ENCODE assay signal across 9 mouse cellular contexts in the genomic region with DNA sequence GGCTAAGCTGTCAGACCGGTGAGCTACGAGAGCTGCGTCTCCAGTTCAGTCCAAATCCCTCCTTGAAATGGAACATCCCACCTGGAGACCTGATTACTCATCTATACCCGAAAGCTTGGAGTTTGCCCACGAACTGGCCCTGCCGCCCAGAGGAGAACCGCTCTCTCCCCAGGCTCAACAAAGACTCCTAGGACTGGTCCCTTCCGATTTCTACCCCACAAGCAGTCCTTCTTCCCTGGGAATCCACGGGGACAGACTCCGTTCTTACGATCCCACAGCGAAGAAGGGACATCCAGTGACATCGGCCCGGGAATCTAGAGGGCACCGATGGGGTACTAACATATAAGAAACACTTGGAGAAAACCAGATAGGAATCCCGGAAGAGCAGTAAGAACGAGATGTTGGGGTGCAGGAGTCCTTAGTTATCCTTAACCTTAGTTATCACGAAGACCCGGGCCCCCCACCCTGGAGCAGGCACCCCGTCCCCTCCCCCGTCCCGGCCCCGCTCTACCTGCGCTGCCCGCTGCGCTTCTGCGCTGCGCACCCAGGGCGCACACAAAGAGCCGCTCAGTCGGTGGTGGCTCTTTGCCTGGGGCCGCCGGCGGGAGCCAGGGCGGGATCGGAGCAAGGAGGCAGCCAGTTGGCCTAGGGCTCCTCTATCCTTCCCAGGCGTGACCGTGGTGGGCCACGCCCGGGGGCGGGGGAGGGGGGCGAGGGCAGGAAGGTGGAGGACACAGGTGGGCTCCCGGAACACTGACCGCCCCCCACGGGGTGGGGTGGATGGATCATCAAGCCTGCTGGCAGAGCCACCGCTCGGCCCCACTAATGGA. TPM values are rescaled to one million over a fixed set of nuclear protein-coding genes. Genes with fewer than 3 reads are reported as not detected.
DNase-seq lines count a peak whose midpoint lies in the region; ATAC-seq and TF ChIP-seq lines count a peak whose summit lies in the region.
"Had no signal": no experiment of that assay in that cellular context is flagged by ENCODE, and none has a peak within 500 bp of the region (broad histone marks: within the 10 kb centered on the region; RNA-seq: fewer than 3 reads in every experiment).

Gene Chst5, minus strand, starts transcription at position 827 of the 830 bp plus-strand sequence.

- H3K9me3 ChIP-seq in heart, embryonic 12.5 days (replicated peaks), result no peaks in the 10 kb centered on the region
- no peaks in the 10 kb centered on the region for H3K9me3 ChIP-seq in embryonic facial prominence, embryonic 12.5 days
- no peaks in the 10 kb centered on the region for H3K9me3 ChIP-seq in limb, embryonic 13.5 days
- H3K9me3 ChIP-seq in stomach, postnatal 0 days (ENCODE audit: control insufficient read depth, low read length), result no peaks in the 10 kb centered on the region

- TF ChIP-seq EP300 in stomach, postnatal 0 days (optimal IDR thresholded peaks at IDR 0.05), result no peak

- ATAC-seq in heart, embryonic 12.5 days (ENCODE audit: insufficient number of reproducible peaks, low FRiP score), result no peak; the same call in 1 of the 2 replicates
- ATAC-seq in embryonic facial prominence, embryonic 12.5 days (ENCODE audit: insufficient number of reproducible peaks, insufficient read depth, low FRiP score, low TSS enrichment), result no peak
- ATAC-seq in limb, embryonic 13.5 days (ENCODE audit: low FRiP score, low read depth), result no peak
- peak; percentile 42; the same call in 1 of the 2 replicates for ATAC-seq in stomach, postnatal 0 days (ENCODE audit: low FRiP score, low TSS enrichment)
- ATAC-seq in megakaryocyte progenitor cell, adult 5-6 weeks (replicated peaks; ENCODE audit: poor library complexity), result no peak

- H3K27ac ChIP-seq in heart, embryonic 12.5 days (ENCODE audit: poor library complexity, severe bottlenecking), result no peak within 1 kb of the TSS
- no peak within 1 kb of the TSS for H3K27ac ChIP-seq in embryonic facial prominence, embryonic 12.5 days
- H3K27ac ChIP-seq in limb, embryonic 13.5 days, result no peak within 1 kb of the TSS
- H3K27ac ChIP-seq in stomach, postnatal 0 days (replicated peaks), result no peak within 1 kb of the TSS

- intact Hi-C loops in left cerebral cortex, postnatal 36 days (cut with DNase I), result loop anchor here (10.0 kb wide), 1 partner anchor 1555 kb away; no protein-coding TSS in a partner anchor

- H3K4me3 ChIP-seq in heart, embryonic 12.5 days, result peak within 1 kb of the TSS; percentile 41
- peak within 1 kb of the TSS; percentile 45 for H3K4me3 ChIP-seq in embryonic facial prominence, embryonic 12.5 days
- H3K4me3 ChIP-seq in limb, embryonic 13.5 days, result peak within 1 kb of the TSS; percentile 47
- peak within 1 kb of the TSS; percentile 33 for H3K4me3 ChIP-seq in stomach, postnatal 0 days (ENCODE audit: low read depth, low read length)
- H3K4me3 ChIP-seq: erythroblast, embryonic 14.5 days had no signal

- no peak for TF ChIP-seq CTCF in stomach, postnatal 0 days (IDR thresholded peaks at IDR 0.05; ENCODE audit: low read depth)

- no peak for DNase-seq in heart, adult 18-20 months
- DNase-seq in ES-CJ7 (ENCODE audit: low read depth, low spot score), result peak; percentile 57
- DNase-seq in stomach, postnatal 0 days (ENCODE audit: low spot score), result peak; percentile 41
- no peak for DNase-seq in left cerebral cortex, postnatal 36 days (ENCODE audit: low spot score in 2 of 2)

- H3K36me3 ChIP-seq in heart, embryonic 12.5 days, result no peaks in the 10 kb centered on the region
- H3K36me3 ChIP-seq in embryonic facial prominence, embryonic 12.5 days, result no peaks in the 10 kb centered on the region
- H3K36me3 ChIP-seq in limb, embryonic 13.5 days, result no peaks in the 10 kb centered on the region
- H3K36me3 ChIP-seq in stomach, postnatal 0 days (ENCODE audit: control insufficient read depth, insufficient read depth, low read length), result no peaks in the 10 kb centered on the region

- peaks cover 15% of the 10 kb centered on the region for H3K4me1 ChIP-seq in heart, embryonic 12.5 days (replicated peaks)
- peaks cover 17% of the 10 kb centered on the region; the same call in 1 of the 2 replicates for H3K4me1 ChIP-seq in embryonic facial prominence, embryonic 12.5 days
- peaks cover 35% of the 10 kb centered on the region for H3K4me1 ChIP-seq in limb, embryonic 13.5 days
- H3K4me1 ChIP-seq in stomach, postnatal 0 days (replicated peaks; ENCODE audit: control insufficient read depth, insufficient read depth), result peaks cover 3% of the 10 kb centered on the region; the same call in 1 of the 2 replicates

- peak within 1 kb of the TSS; percentile 70 for H3K4me2 ChIP-seq in heart, embryonic 12.5 days
- H3K4me2 ChIP-seq in embryonic facial prominence, embryonic 12.5 days (replicated peaks), result peak within 1 kb of the TSS; percentile 83
- H3K4me2 ChIP-seq in limb, embryonic 13.5 days (replicated peaks), result peak within 1 kb of the TSS; percentile 75
- peak within 1 kb of the TSS; percentile 68 for H3K4me2 ChIP-seq in stomach, postnatal 0 days (replicated peaks; ENCODE audit: low read depth)

- 9% methylated on average over 47 of the region's 47 CpGs for WGBS in heart, embryonic 12.5 days
- WGBS in embryonic facial prominence, embryonic 12.5 days, result 6% methylated on average over 46 of the region's 47 CpGs
- WGBS in limb, embryonic 13.5 days, result 6% methylated on average over 45 of the region's 47 CpGs
- 5% methylated on average over 37 of the region's 47 CpGs for WGBS in stomach, postnatal 0 days

- peaks cover 34% of the 10 kb centered on the region for H3K27me3 ChIP-seq in heart, embryonic 12.5 days (replicated peaks)
- H3K27me3 ChIP-seq in embryonic facial prominence, embryonic 12.5 days, result peaks cover 17% of the 10 kb centered on the region
- peaks cover 23% of the 10 kb centered on the region for H3K27me3 ChIP-seq in limb, embryonic 13.5 days
- H3K27me3 ChIP-seq in stomach, postnatal 0 days (ENCODE audit: control insufficient read depth, insufficient read depth, low read length), result no peaks in the 10 kb centered on the region

- H3K9ac ChIP-seq in heart, embryonic 12.5 days, result peak within 1 kb of the TSS; percentile 51
- peak within 1 kb of the TSS; percentile 63 for H3K9ac ChIP-seq in embryonic facial prominence, embryonic 12.5 days
- H3K9ac ChIP-seq in limb, embryonic 13.5 days, result peak within 1 kb of the TSS; percentile 66
- H3K9ac ChIP-seq in stomach, postnatal 0 days (ENCODE audit: low read length), result peak within 1 kb of the TSS; percentile 53

RNA-seq across cellular contexts. Expression of gene Chst5, which starts in this region (rescaled TPM):
- polyA plus RNA-seq in heart, embryonic 12.5 days (2016; fragmentation: Nextera tagmentation; extraction: Ambion mirVana), result 0.12 and 0.45 TPM in 2 replicates
- not detected for total RNA-seq in heart, adult 18-20 months (2021)
- 2.9 and 4.1 TPM in 2 replicates for polyA plus RNA-seq in embryonic facial prominence, embryonic 12.5 days (2016; fragmentation: Nextera tagmentation; extraction: Ambion mirVana)
- polyA plus RNA-seq in limb, embryonic 13.5 days (2015; fragmentation: Nextera tagmentation; extraction: Ambion mirVana), result 7.2 and 7.9 TPM in 2 replicates
- polyA plus RNA-seq in stomach, postnatal 0 days (2015; fragmentation: Nextera tagmentation; extraction: Ambion mirVana), result 0.36 and 0.39 TPM in 2 replicates
- total RNA-seq in megakaryocyte progenitor cell, adult 5-6 weeks (2015), result not detected in 2 replicates
- total RNA-seq in megakaryocyte progenitor cell, adult 5-6 weeks (2017), result not detected in 2 replicates
- under 1 TPM; 0.36 to 0.57 TPM for total RNA-seq in left cerebral cortex, postnatal 36 days (2021)
- polyA plus RNA-seq: erythroblast, embryonic 14.5 days had no signal

Comparison
In these comparisons a context has a peak if more than half of its experiments do, and no peak if none do; other contexts are left out.
1. Peak in DNase-seq, ATAC-seq, H3K4me3 ChIP-seq, H3K9ac ChIP-seq and H3K4me2 ChIP-seq in stomach, postnatal 0 days; RNA of the gene not detected or under 1 TPM.